Mouse (Mus musculus) T-helper 2 cell (primary cell): ENCODE results near the gene Cish.

ENCODE experiments used
- in situ Hi-C: fragments of 300-600 bp; cut with MboI, MseI; formaldehyde crosslinking; loops from one replicate; pipeline ENCODE4 v1.15.1; 2025; ENCODE audit warnings: high pct_unique_total_duplicates

Cish gene

DNA sequence AAGGTAGTCTGAATTCAATTTTAAA, at the start of gene Cish:
Gene Cish (plus strand): TSS at position 11 of the 25 bp plus-strand sequence.
- in situ Hi-C loops = no loop called here

DNA sequence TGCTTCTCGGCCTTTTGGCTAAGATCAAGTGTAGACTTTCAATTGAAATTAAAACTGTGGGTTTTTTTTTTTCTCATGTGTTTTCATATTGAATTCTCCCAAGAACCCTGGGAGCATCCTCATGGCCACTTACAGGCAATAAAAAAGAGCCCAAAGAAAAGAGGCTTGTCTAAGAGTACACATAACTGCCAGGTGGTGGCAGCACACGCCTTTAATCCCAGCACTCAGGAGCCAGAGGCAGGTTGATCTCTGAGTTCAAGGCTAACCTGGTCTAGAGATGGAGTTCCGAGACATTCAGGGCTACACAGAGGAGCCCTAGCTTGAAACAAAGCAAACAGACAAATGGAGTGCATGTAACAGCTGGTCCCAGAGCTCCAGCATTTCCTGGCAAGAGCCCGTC, 49.7 kb upstream of the Cish start:
- in situ Hi-C loops = loop anchor here (5.0 kb wide), 1 partner anchor 46 kb away; no protein-coding TSS in a partner anchor

DNA sequence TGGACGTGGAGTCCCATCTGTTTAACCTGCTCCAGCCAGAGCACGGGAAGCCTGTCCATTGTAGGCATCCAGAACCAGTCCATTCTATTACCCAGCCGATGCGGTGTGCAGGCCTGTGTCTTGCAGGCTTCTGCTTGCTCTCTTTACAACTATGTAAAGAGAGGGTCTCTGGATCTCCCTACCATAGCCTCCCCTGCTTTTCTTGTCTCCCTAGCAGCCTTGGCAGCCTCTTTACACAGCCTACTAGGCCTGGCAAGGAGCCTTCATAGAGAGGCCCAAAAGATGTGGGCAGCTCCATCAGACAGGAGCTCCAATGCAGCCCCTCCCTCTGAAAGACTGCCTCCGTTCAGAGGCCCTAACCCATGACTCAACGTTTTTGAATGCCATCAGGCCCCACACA, 46.7 kb upstream of the Cish start:
- in situ Hi-C loops = loop anchor here (5.0 kb wide), 1 partner anchor 43 kb away; no protein-coding TSS in a partner anchor

DNA sequence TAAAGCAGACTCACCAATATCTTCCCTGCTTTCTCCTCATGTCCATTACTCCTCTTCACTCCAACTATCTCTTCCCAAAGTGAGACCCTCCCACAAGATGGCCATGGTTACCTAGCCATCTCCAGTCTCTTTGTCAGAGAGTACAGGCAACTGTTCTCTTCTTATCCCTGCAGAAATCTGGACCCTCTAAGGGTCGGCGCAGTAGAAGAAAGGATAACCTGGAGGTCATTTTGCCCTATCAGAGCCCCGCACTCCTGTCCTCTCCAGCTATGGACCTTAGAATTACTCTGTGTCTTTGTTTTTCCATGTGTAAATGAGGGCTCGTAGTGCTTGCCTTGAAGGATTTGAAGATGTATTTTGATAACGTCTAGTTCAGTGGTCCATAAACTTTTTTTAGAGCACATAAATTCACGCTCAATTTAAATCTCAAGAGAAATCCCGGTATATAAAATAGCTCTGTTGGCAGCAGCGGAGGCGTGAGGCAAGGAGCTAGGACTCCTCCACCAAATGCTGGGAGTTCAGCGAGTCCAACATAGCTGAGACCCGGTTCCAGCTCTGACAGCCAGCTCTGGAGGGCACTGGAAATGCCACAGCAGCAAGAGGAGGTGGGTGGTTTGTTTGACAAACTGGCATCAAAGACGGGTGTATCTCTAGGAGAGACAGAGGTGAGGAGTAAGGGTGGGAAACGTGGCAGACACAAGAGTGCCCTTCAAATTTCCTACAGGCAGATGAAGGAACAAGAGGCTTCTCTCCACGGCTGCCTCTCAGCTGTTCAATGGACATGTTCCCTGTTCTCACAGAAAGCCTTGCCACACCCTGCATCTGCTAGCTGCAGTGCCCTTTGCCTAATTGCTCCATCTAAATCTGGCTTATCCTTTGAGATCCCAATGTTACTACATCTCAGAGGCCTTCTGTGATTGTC, 45.1 kb upstream of the Cish start:
- in situ Hi-C loops = no loop called here

DNA sequence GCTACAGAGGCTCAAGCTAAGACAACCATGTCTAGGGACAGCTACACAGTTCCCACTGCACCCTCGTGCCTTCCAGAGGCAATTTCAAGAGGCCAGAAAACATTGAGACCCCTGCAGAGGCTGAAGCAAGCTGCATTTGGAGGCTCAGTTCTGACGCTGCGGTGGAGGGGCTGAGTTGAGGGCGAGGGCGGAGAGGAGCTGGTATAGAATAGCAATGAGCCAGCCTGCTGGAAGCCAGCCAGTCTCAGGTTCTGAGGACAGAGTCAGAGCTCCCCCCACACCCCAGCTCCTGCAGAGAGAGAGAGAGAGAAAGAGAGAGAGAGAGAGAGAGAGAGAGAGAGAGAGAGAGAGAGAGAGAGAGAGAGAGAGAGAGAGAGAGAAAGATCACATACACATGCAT, 43.7 kb upstream of the Cish start:
- in situ Hi-C loops = no loop called here

DNA sequence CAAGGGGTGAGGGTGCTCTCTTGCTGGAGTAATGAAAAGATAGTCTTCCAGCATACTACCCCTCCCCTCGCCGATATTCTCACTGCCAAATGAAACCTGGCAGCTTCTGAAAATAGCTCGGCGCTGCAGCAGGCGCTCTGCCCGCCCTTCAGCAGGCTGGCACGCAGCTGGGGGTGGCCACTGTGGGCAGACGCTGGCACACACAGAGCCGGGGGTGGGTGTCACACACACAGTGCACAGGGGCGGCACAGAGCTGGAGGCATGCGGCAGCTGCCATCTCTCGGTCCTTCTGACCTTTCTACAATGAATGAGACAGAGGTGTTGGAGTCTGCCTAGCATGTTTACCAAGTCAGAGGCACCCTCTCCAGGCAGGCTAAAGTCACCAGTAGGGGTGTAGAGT, 41.4 kb upstream of the Cish start:
- in situ Hi-C loops = no loop called here

DNA sequence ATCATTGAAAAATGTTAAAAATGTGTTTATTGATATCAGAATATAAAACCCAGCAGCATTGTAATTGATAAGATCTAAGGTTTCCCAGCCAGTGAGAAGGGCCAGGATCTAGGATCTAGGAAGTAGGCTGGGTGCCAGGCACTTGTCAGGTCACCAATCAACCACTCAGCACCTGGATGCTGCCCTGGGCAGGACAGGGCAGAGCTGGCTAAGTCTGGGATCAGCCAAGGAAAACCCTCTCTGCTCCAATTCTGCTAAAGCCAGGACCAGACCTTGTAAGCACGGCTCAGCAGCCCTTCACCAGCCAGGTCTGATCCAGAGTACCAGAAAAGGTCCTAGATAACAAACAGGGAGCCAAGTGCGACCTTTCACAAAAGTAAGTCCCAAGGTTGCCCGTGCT, 40.9 kb upstream of the Cish start:
- in situ Hi-C loops = no loop called here

DNA sequence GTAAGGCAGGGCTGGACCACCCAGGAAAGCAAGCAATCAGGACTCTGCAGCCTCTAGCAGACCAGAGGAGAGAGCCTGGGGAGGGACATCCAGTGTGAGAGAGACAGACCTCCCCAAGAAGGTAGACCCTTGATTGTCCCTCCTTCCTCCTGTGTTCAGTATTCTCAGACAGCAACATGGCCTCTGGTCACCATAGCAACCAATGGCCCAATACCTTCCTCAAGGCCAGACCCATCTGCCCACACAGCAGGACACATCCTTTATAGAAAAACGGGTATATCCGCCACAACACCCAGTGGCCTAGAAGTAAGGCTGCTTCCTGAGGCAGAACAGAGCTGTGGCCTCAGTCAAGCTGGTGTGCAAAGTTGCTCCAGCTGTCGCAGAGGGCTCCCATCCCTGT, 40.2 kb upstream of the Cish start:
- in situ Hi-C loops = no loop called here

DNA sequence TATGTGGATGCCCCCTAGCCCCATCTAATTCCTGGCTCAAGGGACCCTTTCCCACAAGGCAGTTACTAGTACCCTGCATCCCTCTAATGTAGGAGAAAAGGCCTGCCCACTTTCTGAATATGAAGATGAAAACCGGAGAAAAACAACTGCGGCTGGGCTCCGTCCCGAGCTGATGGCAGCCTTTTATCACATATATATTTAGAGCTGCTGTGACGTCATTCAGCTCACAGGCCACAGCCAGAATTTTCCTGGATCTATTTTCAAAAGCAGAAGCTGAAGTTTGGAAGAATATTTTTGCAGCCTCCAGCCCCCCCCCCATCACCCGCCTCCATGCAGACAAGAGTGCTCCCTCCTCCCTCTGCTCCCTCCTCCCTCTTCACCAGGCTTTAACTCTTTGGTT, 36.3 kb upstream of the Cish start:
- in situ Hi-C loops = no loop called here

DNA sequence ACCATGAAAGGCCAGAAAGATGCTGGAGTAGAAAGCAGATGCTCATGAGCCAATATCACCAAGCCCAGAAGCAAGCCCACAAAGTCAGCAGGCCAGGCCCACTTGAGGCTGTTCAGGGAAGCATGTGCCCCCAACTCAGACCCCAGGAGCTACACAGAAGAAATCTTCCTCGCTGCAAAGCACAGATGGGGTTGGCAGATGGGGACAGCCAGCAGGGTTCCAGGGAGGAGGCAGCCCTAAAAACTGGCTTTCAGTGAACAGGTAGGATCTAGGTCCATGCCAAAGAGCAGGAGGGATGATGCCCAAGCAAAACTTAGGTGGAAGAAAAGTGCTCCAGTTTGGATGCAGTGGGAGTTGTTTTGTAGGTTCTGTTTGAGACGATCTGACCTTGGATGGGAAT, 35.4 kb upstream of the Cish start:
- in situ Hi-C loops = no loop called here

DNA sequence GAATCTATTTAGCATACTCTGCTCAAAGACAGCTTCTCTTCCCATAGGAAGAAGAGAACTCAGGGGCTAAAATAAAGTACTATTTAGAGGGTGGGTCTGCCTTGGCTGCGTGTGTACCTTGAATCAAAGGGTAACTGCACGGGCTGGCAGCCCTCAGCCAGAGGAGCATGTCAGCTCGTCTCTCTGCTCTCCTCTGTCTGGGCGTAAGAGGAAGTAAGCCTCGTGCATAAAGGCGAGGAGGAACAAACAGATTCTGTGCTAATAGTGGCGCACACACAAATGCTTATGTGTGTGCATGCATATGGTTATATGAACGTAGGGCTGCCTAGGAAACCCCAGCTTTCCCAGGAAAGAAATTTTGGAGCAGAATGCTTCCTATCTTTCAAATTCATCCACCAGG, 35.0 kb upstream of the Cish start:
- in situ Hi-C loops = no loop called here

DNA sequence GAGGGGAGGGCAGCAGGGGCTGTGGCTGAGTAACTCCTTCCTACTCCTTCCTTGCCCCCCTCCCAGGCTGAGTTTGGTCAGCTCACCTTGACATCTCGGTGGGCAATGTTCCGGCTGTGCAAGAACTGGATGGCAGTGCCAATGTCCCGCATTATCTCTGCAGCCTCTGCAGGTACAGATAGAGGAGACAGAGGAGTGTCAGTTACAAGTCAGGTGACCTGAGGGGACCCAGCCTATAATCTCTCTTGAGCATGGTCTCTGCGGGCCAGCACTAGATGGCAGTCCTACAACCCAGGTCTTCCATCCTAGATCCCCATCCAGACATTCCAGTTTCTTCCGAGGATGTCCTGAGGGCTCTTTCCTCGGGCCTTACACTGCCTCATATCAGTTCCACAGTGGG, 34.0 kb upstream of the Cish start:
- in situ Hi-C loops = no loop called here

DNA sequence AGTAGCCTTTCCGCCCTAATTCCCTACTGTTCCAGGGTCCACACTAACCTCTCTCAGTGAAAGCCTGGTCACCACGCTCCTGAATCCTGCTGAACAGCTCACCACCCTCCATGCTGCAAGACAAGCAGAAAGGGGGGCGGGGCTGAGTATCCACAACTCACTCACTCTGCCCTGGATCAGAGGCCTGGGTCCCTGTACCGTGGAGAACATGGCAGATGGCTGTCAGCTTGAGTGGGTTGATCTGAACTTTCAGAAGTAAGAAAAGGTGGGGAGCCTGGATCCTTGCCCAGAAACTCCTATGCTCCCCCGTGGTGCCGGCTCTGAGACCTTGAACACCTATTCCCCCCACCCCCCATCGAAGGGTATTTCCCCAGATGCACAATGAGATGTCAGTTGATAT, 33.5 kb upstream of the Cish start:
- in situ Hi-C loops = no loop called here

DNA sequence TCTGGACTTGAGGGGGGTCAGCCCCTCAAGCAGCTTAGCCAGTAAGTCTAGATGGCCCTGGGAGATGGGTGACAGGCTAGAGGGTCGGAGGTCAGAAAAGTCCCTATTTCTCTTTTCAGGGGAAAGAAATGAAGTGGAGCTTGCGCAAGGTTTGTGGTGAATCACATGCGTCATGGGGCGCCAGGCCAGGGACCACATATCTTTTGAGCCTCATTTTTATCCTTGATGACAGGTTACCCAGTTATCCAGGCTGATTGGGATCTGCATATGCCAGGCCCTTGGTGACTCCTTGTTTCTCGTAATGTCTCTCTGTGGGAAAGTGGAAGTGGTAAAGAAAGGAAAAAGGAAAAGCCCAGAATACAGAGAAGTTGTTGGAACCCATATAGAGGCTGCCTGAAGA, 31.9 kb upstream of the Cish start:
- in situ Hi-C loops = no loop called here

DNA sequence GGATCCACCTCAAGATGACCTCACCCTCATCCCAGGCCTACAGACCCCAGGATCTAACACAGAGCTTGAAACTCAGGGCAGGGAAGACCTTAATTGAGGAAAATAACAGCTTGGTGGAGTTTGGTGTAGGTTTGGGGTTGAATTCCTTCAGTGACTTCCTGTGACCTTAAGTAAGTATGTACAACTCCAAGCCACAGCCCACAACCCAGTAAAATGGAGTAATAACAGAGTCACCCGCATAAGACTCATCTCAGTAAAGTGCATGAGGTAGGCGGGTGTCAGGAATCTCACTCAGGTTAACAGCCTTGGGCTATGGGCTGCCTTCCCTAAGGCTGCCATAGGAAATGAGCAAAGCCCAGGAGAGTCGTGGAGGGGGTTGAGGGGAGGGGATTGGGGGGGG, 31.1 kb upstream of the Cish start:
- in situ Hi-C loops = no loop called here

DNA sequence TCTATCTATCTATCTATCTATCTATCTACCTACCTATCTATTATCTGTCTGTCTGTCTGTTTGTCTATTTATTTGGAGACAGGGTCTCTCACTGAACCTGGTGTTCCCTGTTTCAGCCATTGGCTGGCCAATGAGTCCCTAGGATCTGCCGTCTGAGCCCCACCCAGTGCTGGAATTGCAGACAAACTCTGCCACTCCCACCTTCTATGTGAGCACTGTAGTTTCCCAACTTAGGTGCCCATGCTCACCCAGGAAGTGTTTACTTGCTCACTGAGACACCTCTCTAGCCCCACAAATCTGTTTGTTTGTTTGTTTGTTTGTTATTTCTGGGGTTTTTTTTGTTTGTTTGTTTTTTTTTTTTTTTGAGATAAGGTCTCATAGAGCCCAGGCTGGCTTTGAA, 28.8 kb upstream of the Cish start:
- in situ Hi-C loops = no loop called here

DNA sequence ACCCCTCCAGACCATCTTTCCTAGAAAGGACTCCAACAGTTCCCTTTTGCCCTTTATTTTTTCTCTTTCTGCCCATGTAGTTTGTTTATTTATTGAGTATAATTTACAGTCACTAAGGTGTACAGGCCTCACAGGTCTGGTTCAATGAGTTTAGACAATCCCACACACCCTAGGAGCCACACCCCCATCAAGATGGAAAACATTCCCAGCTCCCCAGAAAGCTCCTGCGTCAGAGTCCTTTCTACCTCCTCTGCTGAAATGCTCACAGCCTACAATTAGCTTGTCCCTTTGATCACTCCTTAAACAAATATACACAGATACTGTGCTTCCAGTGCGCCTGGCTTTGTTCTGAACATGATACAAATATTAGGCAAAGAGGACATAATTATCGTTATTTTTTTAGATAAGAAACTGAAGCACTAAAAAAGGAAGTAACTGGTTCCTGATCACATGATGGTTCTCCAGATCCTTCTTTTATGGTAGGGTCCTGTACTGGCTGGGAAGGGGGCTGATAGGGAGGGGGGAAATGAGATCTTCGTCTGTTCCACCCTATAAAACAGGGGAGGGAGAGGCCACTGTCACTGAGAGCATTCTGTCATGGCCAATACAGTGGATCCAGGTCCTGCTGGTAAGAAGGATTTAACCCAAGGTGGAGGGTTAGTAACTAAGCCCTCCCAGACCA, 28.0 kb upstream of the Cish start:
- in situ Hi-C loops = no loop called here

DNA sequence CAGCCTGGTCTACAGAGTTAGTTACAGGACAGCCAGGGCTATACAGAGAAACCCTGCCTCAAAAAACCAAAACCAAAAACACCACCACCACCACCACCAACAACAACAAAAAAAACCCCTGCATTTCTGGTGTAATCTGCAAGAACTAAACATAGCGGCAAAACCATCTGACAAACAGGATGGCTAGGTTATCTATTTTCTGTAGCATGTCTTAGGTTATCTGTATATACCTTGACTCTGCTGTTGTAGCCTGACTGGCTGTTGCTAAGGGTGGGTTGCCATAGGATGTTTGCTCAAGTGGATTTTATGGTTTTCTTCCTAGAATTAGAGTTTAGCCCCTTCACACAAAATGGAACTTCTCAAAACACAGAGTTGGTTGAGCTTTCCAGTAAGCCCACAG, 26.1 kb upstream of the Cish start:
- in situ Hi-C loops = no loop called here

DNA sequence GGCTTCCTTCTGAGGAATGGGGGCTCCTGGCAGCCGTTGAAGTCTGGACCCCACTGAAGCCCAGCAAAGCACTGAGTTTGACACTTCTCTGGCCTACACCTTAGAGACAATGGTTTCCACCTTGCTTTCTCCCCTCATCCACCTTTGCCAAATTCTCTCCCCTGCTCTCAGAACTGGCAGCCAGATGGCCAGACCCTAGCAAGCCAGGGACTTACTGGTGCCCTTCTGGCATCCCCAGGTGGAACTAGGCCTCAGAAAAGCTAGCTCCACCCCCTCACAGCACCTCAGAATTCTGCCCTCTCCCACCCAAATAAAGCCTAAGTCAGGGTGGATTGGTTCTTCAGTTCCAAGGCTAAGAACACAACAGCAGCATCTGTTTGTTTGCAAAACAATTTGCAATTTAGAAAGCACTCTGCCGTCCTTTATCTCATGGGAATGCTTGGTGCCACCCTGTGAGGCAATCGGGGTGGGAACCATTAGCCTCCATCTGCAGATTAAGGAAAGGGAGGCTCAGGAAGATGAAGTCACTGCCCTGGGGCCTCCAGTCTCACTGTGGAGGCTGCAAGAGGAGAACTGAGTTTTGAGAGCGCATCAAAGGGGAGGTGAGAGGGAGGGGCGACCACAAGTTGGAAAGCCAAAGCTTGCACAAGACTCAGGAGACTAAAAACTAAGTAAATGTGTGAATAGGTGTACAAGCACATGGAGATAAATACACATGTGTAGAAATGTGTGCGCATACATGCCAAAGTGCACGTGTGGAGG, 24.5 kb upstream of the Cish start:
- in situ Hi-C loops = no loop called here

DNA sequence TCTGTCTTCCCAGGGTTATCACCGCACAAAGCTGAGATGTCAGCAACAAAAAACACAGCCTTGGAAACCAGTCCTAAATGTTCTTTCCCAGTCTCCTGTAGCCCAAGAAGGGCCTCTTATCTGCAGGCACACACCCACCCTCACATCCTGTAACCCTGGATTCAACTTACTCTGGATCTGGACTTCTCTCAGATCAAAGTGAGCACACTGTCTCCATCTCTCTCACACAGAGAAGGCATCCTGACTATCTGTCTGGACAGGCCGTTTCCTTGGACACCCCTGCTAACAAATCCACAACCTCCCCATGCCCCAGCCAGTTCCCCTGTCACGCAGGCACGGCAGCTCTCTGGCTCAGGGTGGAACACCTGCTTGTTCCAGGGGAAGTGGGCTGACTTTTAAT, 23.5 kb upstream of the Cish start:
- in situ Hi-C loops = no loop called here

DNA sequence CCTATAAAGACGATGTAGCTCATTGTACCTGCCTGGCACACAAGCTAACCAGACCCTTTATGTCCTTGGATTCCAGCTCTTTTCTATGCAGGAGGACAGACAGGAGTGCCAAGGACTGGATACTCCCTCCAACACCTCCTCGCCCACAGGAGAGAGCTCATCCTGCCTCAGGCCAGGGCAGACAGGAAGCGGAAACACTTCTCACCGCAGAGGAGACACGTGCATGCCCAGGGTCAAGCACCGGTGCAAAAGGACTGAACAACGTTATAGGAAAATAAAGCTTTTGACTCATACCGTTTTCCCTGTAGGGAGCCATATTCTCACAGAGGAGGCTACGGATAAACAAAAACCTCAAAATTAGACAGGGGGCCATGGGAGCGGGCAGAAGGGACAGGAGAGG, 22.6 kb upstream of the Cish start:
- in situ Hi-C loops = no loop called here

DNA sequence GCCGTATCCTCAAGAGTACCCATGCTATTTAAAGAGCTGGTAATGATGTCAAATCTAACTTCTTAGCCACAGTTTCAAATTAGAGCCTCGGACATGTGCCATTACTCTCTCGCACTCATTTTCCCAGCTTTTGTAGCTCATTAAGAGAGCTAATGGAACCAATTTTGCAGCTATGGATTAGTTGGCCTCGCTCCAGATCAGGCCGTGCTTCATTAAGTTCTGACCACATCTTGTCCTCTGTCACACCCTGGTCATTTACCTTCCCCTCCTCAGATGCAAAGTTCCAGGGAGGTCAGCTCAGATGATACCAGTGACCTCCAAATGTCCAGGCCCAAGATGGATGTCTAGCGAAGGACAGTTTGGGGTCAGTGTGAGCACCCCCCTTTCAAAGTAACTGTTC, 21.1 kb upstream of the Cish start:
- in situ Hi-C loops = no loop called here

DNA sequence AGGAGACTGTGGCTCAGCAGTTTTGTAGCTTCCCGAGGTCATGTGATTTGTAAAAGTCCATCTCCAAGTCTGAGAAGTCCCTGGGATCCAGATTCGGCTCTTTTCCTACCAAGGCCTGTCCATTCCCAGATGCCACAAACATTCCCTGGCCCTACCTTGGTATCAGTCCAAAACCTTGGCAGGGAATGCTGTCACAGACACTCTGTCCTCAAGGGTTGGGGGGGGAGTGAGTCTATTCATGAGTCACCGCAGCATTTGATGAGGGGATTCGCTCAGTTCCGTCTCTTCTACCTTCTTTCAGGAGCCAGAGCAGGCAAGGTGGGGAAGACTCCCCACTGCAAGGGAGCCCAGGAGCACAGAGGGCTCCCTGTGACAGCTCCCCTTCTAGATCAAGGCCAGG, 20.1 kb upstream of the Cish start:
- in situ Hi-C loops = no loop called here
